Mouse (Mus musculus) adipocyte (in vitro differentiated cells): Measurements from ENCODE around the gene Mfsd4b3.

ENCODE experiments used
- DNase-seq: peaks from one replicate; pipeline ENCODE4 v3.0.0-alpha.2; 2016; ENCODE audit warnings: low spot score

Gene Mfsd4b3

DNA sequence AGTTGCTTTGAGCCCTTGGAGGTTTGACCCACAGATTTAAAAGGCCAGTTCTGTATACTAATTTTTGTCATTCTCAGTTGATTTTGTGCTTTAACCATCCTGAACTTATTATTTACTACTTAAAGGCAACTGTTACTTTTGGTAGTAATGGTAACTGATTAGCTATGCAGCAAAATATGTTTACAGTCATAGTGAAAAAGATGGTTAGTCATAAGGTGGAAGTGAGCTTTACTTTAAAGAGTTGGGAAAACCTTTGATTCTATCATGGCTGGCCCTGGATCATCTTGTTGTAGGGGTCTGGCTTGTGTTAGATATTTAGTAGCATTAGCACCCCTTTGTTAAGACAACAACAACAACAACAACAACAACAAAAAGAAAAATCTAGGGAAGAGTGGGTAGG lies 47.3 kb downstream of the Mfsd4b3 start:
- no peak for DNase-seq

- no peak for DNase-seq
Observed at GRCm38 (mm10) chr10:39908768-39909441, 51.0 kb downstream of the Mfsd4b3 start.

DNA sequence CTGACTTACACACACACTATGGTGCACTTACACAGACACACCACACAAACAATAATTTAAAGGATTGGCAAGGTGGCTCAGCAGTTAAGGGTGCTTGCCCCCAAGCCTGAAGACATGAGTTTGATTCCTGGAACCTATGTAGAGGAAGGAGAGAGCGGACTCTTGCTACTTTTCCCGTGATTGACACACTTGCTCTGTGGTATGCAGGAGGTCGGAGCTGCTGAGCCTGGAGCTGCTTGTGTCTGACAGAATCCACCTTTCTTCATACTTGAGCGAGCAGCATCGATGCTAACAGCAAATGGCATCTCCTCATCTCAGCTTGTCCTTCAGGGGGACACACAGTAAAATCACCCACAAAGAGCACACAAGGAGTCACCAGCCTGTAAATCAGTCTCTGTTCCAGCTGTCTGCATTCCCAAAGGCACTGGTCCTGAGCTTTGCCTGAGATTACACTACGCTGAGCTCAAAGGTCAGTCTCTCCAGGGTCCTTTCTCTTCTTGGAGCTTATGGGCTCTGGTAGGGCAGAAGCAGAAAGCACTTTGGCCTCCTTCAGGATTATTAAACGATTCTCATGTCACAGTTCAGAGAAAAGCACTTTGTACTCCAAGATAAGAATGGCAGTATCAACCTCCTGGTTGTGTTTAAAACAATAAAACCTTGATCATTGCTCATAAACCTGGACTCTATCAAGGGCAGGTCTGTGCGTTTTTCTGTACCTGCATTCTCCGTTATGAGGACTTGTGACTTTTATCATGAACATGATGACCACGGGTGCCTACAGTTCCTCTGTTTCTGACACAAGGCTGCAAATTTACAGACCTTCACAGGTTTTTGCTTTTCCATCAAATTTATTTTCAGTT lies 52.9 kb downstream of the Mfsd4b3 start:
- DNase-seq = no peak

DNA sequence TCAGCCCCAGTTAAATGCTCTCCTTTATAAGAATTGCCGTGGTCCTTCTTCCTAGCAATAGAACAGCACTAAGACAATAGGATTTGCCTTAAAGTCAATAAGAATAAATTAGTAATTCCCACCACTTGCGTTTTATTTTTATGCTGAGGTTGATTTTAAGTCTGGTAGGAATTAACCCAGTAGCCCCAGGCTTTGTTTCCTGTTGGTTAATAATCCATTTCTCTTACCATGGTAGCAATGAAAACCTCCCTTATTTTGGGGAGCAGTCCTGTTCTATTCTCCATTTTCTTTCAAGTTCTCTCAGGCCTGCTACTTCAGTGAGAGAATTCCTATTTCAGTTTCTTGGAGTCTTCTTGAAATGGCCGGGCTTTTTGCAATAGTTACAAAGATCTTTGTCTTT lies 55.8 kb downstream of the Mfsd4b3 start:
- DNase-seq = no peak

GRCm38 (mm10) chr10:39898874-39899371 lies 61.0 kb downstream of the Mfsd4b3 start, which contains the start of gene Mfsd4b4:
Mfsd4b4 (minus strand) TSS chr10:39899238.
- DNase-seq = peak; percentile 89
